Mouse (Mus musculus) ES-Bruce4 (cell line): ENCODE measurements around the gene Pygo1. TPM values are rescaled to one million over a fixed set of nuclear protein-coding genes. Genes with fewer than 3 reads are reported as not detected.
A peak's percentile ranks its signal among the peaks of the same experiment; 100 is the strongest.

ENCODE experiments used
- H3K27ac ChIP-seq: 2 replicates; pipeline ENCODE4 v1.5.1; 2012; ENCODE audit warnings: low read length, inconsistent platforms; ENCODE audit not compliant: insufficient read depth
- H3K27me3 ChIP-seq: 2 replicates; pipeline ENCODE4 v1.6.1; 2012; ENCODE audit warnings: mild to moderate bottlenecking, low read length, inconsistent platforms; ENCODE audit not compliant: control insufficient read depth, poor library complexity, insufficient read depth, severe bottlenecking
- H3K36me3 ChIP-seq: 2 replicates; pipeline ENCODE4 v1.6.1; 2012; ENCODE audit warnings: inconsistent platforms, mild to moderate bottlenecking, low read length, moderate library complexity; ENCODE audit not compliant: control insufficient read depth, poor library complexity, insufficient read depth, severe bottlenecking
- H3K4me1 ChIP-seq: one replicate; pipeline ENCODE4 v1.8.1; 2011; ENCODE audit warnings: low read length; ENCODE audit not compliant: control insufficient read depth, insufficient read depth
- H3K4me3 ChIP-seq: 2 replicates; pipeline ENCODE4 v1.5.1; 2011; ENCODE audit warnings: low read depth, mild to moderate bottlenecking, low read length
- H3K9ac ChIP-seq: 2 replicates; pipeline ENCODE4 v1.6.1; 2012; ENCODE audit warnings: low read depth, mild to moderate bottlenecking, inconsistent platforms; ENCODE audit not compliant: poor library complexity, severe bottlenecking
- H3K9me3 ChIP-seq: replicated peaks from 2 replicates; pipeline ENCODE4 v1.6.1; 2012; ENCODE audit warnings: mild to moderate bottlenecking, low read length, inconsistent platforms; ENCODE audit not compliant: control insufficient read depth, poor library complexity, insufficient read depth, severe bottlenecking
- CTCF ChIP-seq: IDR thresholded peaks from one replicate; pipeline ENCODE4 v1.8.1; 2011; ENCODE audit warnings: low read depth, low read length
- EP300 ChIP-seq: IDR thresholded peaks from 2 replicates; pipeline ENCODE4 v1.6.1; 2011; ENCODE audit warnings: low read depth, low read length; ENCODE audit not compliant: insufficient read depth
- POLR2A ChIP-seq: IDR thresholded peaks from one replicate; pipeline ENCODE4 v1.8.1; 2011; ENCODE audit warnings: low read length; ENCODE audit not compliant: insufficient read depth
- polyA plus RNA-seq: library from polyadenylated mRNA; stranded (reverse); fragments of >200 nt; gene quantifications from 2 replicates; pipeline ENCODE4 v1.2.4, GENCODE M21; 2011; ENCODE audit warnings: low read depth; ENCODE audit not compliant: missing spikeins, insufficient read depth, insufficient read length

Pygo1 gene
- polyA plus RNA-seq, 1 experiment = 1.3 TPM

GRCm38 (mm10) chr9:72944286-72944685 lies 18.8 kb downstream of the Pygo1 start:
- Histone ChIP-seq H3K4me1 (no peaks in the 10 kb centered on the region), H3K27ac (no peak overlapping the region), H3K27me3 (no peaks in the 10 kb centered on the region), H3K9ac (no peak overlapping the region), H3K36me3 (no peaks in the 10 kb centered on the region), H3K4me3 (0 out of 2 replicates have a peak overlapping the region, but pooled peaks have one; percentile 4), H3K9me3 (peaks cover 5% of the 10 kb centered on the region)
- TF ChIP-seq EP300 (no peak), CTCF (no peak), POLR2A (no peak)

GRCm38 (mm10) chr9:72947010-72947409 lies 21.6 kb downstream of the Pygo1 start:
- TF ChIP-seq CTCF = no peak
- TF ChIP-seq EP300 = no peak
- no peak for TF ChIP-seq POLR2A
- Histone ChIP-seq H3K36me3 (no peaks in the 10 kb centered on the region), H3K4me3 (no peak overlapping the region), H3K27ac (no peak overlapping the region), H3K9ac (no peak overlapping the region), H3K4me1 (no peaks in the 10 kb centered on the region), H3K9me3 (peaks cover 5% of the 10 kb centered on the region), H3K27me3 (no peaks in the 10 kb centered on the region)

GRCm38 (mm10) chr9:72949572-72949971 lies 24.1 kb downstream of the Pygo1 start:
- Histone ChIP-seq H3K4me3 (no peak overlapping the region), H3K9me3 (peaks cover 5% of the 10 kb centered on the region), H3K27ac (no peak overlapping the region), H3K36me3 (no peaks in the 10 kb centered on the region), H3K4me1 (no peaks in the 10 kb centered on the region), H3K9ac (no peak overlapping the region), H3K27me3 (no peaks in the 10 kb centered on the region)
- TF ChIP-seq EP300 (no peak), CTCF (no peak), POLR2A (no peak)

- Histone ChIP-seq H3K36me3 (no peaks in the 10 kb centered on the region), H3K4me1 (no peaks in the 10 kb centered on the region), H3K27ac (no peak overlapping the region), H3K4me3 (no peak overlapping the region), H3K9ac (no peak overlapping the region), H3K27me3 (no peaks in the 10 kb centered on the region), H3K9me3 (no peaks in the 10 kb centered on the region)
- TF ChIP-seq EP300 = no peak
- peak; percentile 70 for TF ChIP-seq CTCF
Observed at GRCm38 (mm10) chr9:72954746-72955145, 29.3 kb downstream of the Pygo1 start.

GRCm38 (mm10) chr9:72955546-72955945 lies 30.1 kb downstream of the Pygo1 start:
- no peak for TF ChIP-seq POLR2A
- no peak for TF ChIP-seq EP300
- TF ChIP-seq CTCF = peak; percentile 87
- Histone ChIP-seq H3K36me3 (no peaks in the 10 kb centered on the region), H3K27ac (no peak overlapping the region), H3K27me3 (no peaks in the 10 kb centered on the region), H3K9ac (no peak overlapping the region), H3K4me1 (no peaks in the 10 kb centered on the region), H3K9me3 (no peaks in the 10 kb centered on the region), H3K4me3 (no peak overlapping the region)

- no peak within 1 kb of the TSS for H3K27ac ChIP-seq
- no peaks in the 10 kb centered on the region for H3K9me3 ChIP-seq
- H3K9ac ChIP-seq = peak within 1 kb of the TSS; percentile 56
- TF ChIP-seq POLR2A (peak; percentile 43), EP300 (no peak)
- H3K36me3 ChIP-seq = no peaks in the 10 kb centered on the region
- H3K4me3 ChIP-seq = peak within 1 kb of the TSS; percentile 93
- no peaks in the 10 kb centered on the region for H3K27me3 ChIP-seq
- H3K4me1 ChIP-seq = peaks cover 2% of the 10 kb centered on the region
Observed at GRCm38 (mm10) chr9:72958521-72959450, 33.3 kb downstream of the Pygo1 start, which contains the start of the genes Dyx1c1 and Gm44503. Dyx1c1 (plus strand) TSS chr9:72958785. Gm44503 (plus strand) TSS chr9:72958852.
